Mouse (Mus musculus) left cerebral cortex, postnatal 10 days (tissue): ENCODE results near the gene Olfr492. TPM values are rescaled to one million over a fixed set of nuclear protein-coding genes. Genes with fewer than 3 reads are reported as not detected.

Source experiments
- DNase-seq, 2 experiments: peaks; one replicate each; pipeline ENCODE4 v3.0.0; 2021 to 2022; ENCODE audit warnings: low spot score in 2 of 2, mixed read lengths in 1 of 2; ENCODE audit errors: extremely low spot score in 1 of 2
- intact Hi-C: fragments of 180-260 bp; cut with DNase I; formaldehyde crosslinking; loops from one replicate; pipeline ENCODE4 v1.15.1; 2025
- total RNA-seq, 2 experiments: library from RNA; stranded (reverse); gene quantifications; 2 replicates each; pipeline ENCODE4 v1.2.3; 2021

Gene Olfr492
- not detected for total RNA-seq

- intact Hi-C loops = no loop called here
- no peak for DNase-seq
These were observed at the start of gene Olfr492 for GRCm38 (mm10) chr7:108323574-108323973. TSS of gene Olfr492 (minus strand) at chr7:108323674.

GRCm38 (mm10) chr7:108365035-108365434 is 41.6 kb upstream of the Olfr492 start, which contains the start of gene Olfr494:
TSS of gene Olfr494 (plus strand) at chr7:108365335.
- intact Hi-C loops = no loop called here
- no peak for DNase-seq

GRCm38 (mm10) chr7:108346879-108347278 is 23.4 kb upstream of the Olfr492 start, which contains the start of gene Olfr493:
TSS of gene Olfr493 (minus strand) at chr7:108346979.
- intact Hi-C loops = no loop called here
- no peak for DNase-seq

DNA sequence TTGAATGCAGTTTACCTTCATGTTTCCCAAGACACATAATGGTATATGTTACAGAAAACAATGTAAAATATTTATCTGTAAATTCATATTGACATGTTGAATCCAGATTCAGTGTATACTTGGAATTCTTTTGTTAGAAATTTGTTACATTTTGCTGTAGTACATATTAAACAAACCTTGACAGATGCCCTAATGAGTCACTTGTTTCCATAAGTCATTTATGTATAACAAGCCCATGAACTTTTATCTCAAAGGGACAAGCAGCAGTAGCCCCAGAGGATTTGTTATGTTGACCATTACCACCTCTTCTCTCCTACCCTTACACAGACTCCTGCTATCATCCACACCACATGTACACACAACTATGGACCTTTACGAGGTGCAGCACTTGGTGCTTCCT is 10.3 kb downstream of the Olfr492 start, which contains the start of gene Olfr491:
Gene Olfr491, plus strand, starts transcription at position 301 of the 400 bp plus-strand sequence.
- intact Hi-C loops = no loop called here
- no peak for DNase-seq

- intact Hi-C loops = no loop called here
- no peak for DNase-seq
These were observed 34.6 kb downstream of the Olfr492 start, which contains the start of gene Olfr490 for GRCm38 (mm10) chr7:108288834-108289233. TSS of gene Olfr490 (minus strand) at chr7:108288934.

Other genes with a start within 250 kb of the Olfr492 start
- gene Olfr481, start 243.8 kb downstream of the Olfr492 start, total RNA-seq = not detected
- gene Olfr482, start 226.1 kb downstream of the Olfr492 start, total RNA-seq = 1 to 10 TPM; 1.5 to 1.7 TPM
- not detected for gene Olfr483, start 222.8 kb downstream of the Olfr492 start, total RNA-seq
- gene Olfr484, start 196.2 kb downstream of the Olfr492 start, total RNA-seq = not detected
- not detected for gene Olfr485, start 163.8 kb downstream of the Olfr492 start, total RNA-seq
- not detected for gene Olfr486, start 150.9 kb downstream of the Olfr492 start, total RNA-seq
- not detected for gene Olfr487, start 109.0 kb downstream of the Olfr492 start, total RNA-seq
- not detected for gene Olfr488, start 65.3 kb downstream of the Olfr492 start, total RNA-seq
- not detected for gene Olfr490, start 34.7 kb downstream of the Olfr492 start, total RNA-seq
- not detected for gene Olfr491, start 10.2 kb downstream of the Olfr492 start, total RNA-seq
- not detected for gene Olfr493, start 23.3 kb upstream of the Olfr492 start, total RNA-seq
- gene Olfr494, start 41.7 kb upstream of the Olfr492 start, total RNA-seq = not detected
- not detected for gene Olfr495, start 69.5 kb upstream of the Olfr492 start, total RNA-seq
- not detected for gene Olfr497, start 96.7 kb upstream of the Olfr492 start, total RNA-seq
- gene Olfr498, start 141.7 kb upstream of the Olfr492 start, total RNA-seq = not detected
- gene Olfr502, start 201.4 kb upstream of the Olfr492 start, total RNA-seq = not detected
- not detected for gene Olfr503, start 220.9 kb upstream of the Olfr492 start, total RNA-seq
- not detected for gene Olfr504, start 242.1 kb upstream of the Olfr492 start, total RNA-seq